Mouse (Mus musculus): ENCODE data around the gene Tbc1d16.

Tbc1d16 gene

GRCm38 (mm10) chr11:119178317-119178716 lies 50.0 kb downstream of the Tbc1d16 start:
- no peak for DNase-seq (ENCODE audit: low read depth, low spot score)

GRCm38 (mm10) chr11:119176389-119177179 lies 51.7 kb downstream of the Tbc1d16 start:
- DNase-seq (ENCODE audit: low read depth, low spot score) = no peak

- no peak for DNase-seq (ENCODE audit: low read depth, low spot score)
These were observed 56.7 kb downstream of the Tbc1d16 start for GRCm38 (mm10) chr11:119171588-119171987.

GRCm38 (mm10) chr11:119168851-119169250 lies 59.4 kb downstream of the Tbc1d16 start:
- DNase-seq (ENCODE audit: low read depth, low spot score) = no peak

DNA sequence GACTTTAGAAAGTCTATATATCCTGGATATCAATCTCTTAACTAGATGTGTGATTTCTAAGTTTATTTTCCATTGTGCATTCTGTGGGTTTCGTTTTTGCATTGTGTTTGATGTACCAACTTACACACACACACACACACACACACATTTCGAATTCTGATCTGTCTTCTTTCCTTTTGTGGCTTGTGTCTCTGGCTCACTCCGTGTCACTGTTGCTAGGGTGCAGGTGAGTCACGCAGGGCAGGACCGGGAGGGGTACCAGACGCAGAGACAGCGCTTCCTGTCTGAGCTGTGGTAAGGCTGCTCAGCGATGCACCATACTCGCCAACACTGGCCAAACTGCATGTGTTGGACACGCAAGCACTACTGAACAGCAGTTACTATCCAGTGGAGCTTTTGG lies 62.3 kb downstream of the Tbc1d16 start:
- no peak for DNase-seq (ENCODE audit: low read depth, low spot score)

- no peak for DNase-seq (ENCODE audit: low read depth, low spot score)
These were observed 63.9 kb downstream of the Tbc1d16 start for GRCm38 (mm10) chr11:119164375-119164774.

- DNase-seq (ENCODE audit: low read depth, low spot score) = no peak
These were observed 64.6 kb downstream of the Tbc1d16 start for GRCm38 (mm10) chr11:119163734-119163992.

DNA sequence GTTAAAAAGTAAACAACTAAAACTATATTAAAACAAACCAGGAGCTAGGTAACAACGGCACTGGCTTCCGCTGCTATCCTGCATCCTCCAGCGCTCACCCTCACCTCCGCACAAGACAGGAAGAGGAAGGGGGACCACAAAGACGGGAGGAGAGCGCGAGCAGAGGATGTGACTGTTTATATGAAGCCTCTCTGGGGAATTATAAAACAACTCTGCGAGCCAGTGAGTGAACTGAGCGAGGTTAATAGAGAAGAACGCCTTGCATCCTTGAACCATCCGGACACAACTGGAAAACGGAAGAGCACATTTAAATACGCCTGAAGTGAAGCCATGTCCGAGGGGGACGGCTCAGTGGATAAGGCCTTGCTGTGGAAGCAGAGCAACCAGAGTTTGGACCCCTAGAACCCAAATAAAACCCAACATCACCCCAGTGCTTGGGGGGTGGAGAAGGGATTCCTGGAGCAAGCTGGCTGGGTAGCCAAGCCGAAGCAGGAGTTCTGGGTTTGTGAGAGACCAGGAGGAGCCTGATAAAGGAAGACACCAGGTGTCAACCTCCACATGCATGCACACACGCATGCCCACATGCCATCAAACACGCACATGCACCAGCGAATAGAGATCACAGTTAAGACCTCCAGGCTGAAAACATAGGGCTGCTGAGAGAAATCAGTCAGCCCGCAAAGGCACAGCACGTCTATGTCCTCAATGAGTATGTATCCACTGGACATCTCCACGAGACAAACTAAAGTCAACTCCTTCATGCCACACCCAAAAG lies 65.2 kb downstream of the Tbc1d16 start:
- no peak for DNase-seq (ENCODE audit: low read depth, low spot score)

DNA sequence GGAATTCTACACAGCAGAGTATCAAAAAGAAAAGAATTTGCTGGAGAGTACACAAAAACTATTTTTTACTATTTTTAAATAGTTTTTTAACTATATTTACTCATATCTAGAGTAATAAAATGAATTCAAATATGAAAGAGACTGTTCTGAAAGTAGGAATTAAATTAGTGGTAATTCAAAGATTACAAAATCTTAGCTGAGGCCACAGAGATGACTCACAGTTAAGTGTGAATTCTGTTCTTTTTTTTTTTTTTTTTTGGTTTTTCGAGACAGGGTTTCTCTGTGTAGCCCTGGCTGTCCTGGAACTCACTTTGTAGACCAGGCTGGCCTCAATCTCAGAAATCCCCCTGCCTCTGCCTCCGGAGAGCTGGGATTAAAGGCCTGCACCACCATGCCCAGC lies 66.6 kb downstream of the Tbc1d16 start:
- no peak for DNase-seq (ENCODE audit: low read depth, low spot score)

GRCm38 (mm10) chr11:119160050-119160449 lies 68.2 kb downstream of the Tbc1d16 start:
- no peak for DNase-seq (ENCODE audit: low read depth, low spot score)

- no peak for DNase-seq (ENCODE audit: low read depth, low spot score)
These were observed 68.8 kb downstream of the Tbc1d16 start for GRCm38 (mm10) chr11:119159496-119159895.

GRCm38 (mm10) chr11:119157377-119158189 lies 70.7 kb downstream of the Tbc1d16 start:
- DNase-seq (ENCODE audit: low read depth, low spot score) = no peak

- no peak for DNase-seq (ENCODE audit: low read depth, low spot score)
These were observed 71.6 kb downstream of the Tbc1d16 start for GRCm38 (mm10) chr11:119156481-119157254.

DNA sequence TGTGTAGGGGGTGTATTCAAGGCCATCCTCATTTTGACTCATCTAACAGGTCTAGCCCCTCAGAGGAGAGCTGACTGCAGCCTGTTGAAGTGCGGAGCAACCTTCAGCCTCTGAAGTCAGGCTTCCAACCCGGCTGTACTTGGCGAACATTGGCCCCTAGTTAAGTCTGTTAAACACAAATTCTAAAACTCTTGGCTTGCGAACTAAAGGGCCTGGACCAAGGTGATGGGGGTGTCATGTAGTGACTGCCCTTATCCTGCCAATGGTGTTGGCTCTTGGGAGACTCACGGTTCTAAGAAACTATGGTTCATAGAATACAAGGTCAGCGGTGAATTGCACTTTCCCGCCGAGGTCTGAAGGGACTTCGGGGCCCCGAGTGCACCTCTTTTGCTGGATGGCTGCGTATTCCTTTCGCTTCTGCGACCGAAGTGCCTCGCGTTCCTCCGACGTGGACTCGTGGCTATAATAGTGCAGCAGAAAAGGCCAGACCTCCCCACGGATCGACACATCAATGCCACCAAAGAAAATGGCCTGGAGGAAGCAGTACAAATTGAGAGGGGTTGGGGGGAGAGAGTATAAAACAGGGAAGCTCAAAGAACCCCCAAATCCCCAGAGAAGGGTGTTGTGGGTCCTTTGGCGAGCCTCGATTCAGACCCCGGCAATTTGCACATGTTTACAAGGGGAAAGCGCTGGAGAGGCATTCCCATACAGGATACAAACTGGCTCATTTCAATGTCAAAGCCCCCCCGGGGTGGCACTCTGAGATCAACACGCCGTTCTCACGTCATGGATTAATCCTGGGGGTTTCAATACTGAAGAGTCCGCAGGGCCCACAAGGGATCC lies 72.4 kb downstream of the Tbc1d16 start:
- DNase-seq (ENCODE audit: low read depth, low spot score) = no peak

DNA sequence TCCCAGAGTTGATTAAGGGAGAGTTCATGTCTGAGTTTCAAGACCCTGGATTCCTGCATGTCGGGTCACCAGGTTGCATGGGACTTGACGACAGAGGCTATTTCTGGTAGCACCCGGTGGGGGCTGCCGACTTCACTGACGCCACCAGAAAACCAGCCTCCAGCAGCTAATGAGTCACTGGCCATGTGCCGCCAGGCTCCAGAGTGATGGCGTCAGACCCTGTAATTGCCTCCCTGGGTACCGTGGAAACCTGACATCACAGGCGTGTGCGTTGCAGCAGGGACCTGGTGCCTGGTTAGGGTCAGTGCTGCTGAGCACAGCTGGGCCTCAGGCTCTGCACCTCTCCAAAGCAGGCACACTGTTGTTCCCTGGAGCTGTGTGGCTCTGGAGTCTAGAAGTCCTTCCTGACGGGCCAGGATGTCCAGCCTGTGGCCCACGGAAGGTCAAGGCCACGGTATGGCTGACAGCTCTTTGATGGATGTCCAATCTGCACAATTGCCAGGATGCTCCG lies 75.9 kb downstream of the Tbc1d16 start:
- no peak for DNase-seq (ENCODE audit: low read depth, low spot score)

DNA sequence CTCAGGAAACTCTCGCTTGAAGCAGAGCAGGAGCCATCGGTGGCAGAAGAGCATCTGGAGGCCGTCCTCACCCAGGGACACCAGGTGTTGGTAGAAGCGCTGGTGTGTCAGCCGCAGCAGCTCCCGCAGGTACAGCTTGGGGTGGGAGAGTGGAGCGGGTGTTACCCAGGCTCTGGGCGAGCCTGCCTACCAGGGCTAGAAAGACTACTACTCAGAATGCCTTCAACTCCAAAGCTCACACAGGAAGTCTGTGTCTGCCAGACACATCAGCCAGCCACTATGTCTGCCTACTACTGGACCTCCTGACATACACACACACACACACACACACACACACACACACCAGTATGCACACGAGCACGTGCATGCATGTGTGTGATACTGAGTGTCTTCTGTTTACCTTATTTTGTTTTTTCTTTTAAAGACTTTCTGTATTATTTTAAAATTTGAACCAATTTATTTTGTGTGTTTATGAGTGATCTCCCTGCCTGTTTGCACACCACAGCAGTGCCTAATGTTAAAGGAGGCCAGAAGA lies 77.2 kb downstream of the Tbc1d16 start:
- DNase-seq (ENCODE audit: low read depth, low spot score) = no peak

GRCm38 (mm10) chr11:119150442-119150841 lies 77.9 kb downstream of the Tbc1d16 start:
- no peak for DNase-seq (ENCODE audit: low read depth, low spot score)

DNA sequence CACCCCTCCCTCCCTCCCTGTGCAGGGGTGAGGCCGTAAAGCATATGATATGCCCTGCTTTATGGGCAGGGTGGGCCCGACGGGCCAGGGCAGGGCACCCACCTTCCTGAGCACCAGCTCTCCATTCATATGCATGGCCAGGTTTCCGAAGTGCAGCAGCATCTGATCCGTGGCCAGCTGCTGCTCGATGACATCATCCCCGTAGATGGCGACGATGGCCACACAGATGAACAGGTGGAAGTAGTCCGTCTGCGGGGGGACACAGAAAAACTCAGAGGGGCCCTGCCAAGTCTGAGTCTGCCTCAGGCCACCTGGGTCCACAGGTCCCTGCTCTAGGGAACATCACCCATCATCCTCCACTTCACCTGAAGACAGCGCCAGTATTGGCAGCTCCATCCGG lies 79.5 kb downstream of the Tbc1d16 start:
- DNase-seq (ENCODE audit: low read depth, low spot score) = no peak

GRCm38 (mm10) chr11:119147153-119147552 lies 81.1 kb downstream of the Tbc1d16 start:
- DNase-seq (ENCODE audit: low read depth, low spot score) = no peak

DNA sequence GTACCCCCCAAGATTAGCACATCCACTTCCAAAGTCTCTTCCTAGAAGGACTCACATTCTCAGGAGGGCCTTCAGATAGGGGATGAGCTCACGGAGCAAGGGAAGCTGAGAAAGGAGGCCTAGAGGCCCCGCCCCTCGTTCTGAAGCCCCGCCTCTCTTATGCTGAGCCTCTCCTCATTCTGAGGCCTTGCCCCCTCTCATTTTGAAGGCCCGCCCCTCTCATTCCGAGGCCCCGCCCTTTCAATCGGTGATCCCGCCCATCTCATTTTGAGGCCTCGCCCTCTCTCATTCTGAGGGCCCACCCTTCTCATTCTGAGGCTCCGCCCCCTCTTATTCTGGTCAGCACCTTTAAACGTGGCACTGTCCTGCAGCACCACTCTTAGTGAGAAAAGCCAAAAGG lies 82.2 kb downstream of the Tbc1d16 start:
- no peak for DNase-seq (ENCODE audit: low read depth, low spot score)
